Mouse (Mus musculus) right cerebral cortex, postnatal 4 days (tissue): ENCODE measurements around the gene Fkbp10.

Source experiments
- DNase-seq: peaks from one replicate; pipeline ENCODE4 v3.0.0-alpha.2; 2022

Gene Fkbp10

DNA sequence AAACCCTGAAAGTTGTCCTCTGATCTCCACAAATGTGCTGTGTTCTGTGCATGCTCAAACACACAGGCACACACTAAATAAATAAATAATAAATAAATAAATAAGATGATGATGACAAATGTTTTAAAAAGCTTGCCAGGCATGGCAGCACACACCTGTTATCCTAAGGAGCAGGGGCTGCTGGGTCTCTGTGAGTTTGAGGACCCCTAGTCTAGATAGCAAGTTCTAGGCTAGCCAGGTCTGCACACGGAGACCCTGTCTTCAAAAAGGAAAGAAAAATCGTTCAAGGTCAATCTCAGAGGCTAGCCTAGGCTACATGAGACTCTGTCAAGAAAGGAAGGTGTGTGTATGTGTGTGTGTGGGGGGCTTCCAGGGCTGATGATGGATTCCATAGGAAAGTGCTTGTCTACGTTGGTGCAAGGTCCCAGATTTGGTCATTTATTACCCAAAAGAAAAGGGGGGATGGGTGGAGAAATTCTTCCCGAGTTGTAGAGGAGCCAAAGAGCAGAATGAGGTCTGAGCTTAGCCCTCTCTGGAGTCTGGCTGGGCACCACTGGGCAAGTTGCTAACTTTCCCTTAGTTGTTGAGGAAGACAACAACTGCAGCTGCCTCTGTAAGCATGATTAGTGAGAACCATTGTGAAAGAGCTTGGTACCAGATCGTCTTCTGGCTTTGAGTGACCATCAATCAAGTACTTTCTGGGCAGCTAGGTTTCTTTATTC lies 21.0 kb upstream of the Fkbp10 start:
- no peak for DNase-seq

DNA sequence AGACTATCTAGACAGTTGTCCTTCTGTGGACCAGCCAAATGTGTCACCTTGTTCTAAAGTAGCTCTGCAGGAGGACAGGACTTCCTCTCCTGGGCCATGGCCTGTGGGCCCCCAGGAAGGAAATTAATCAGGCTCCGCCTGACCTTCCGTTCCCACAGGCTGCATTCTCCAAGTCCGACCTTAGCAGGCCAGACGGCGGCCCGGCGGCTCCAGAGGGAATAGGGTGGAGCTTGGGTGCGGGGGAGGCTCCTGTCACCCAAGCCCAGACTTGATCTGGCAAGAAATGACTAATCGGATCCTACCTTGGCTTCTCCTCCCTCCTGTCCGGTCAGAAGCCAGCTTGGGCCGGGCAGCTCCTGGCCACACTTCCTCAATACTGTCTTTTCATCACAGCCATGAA lies 20.3 kb upstream of the Fkbp10 start:
- no peak for DNase-seq

DNA sequence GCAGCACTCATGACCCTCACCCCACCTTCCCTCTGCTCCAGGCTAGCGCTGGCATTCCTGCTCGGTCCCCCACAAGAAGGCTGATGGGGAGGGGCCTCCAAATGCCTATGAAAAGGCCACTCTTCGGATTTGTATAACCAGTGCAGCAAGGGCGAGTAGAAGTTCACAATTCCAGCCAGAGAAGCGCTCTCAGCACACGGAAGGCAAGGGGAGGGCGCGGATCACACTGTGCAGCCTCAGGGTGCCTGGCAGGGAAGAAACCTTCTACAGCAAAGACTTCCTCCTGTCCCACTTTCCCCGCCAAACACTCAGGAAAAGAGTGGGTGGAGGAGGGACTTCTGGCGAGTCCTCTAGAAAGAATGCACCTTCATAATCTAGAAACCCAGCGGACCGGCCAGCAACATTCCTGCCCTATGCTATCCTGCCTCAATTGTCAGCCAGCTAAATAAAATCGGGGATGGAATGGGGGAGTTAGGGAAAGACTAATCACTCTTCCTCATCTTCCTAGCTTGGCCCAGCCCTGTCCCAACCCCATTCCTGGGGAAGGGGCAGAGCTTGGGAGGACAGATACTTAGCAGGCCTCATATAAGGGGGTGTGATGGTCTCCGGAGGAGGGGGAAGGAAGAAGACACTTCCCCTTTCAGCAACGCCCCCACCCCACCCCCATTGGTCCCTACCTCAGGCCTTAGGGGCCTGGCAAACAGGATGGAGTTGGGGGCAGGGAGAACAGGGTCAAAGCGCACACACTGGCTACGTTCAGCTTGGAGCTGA lies 19.5 kb upstream of the Fkbp10 start:
- DNase-seq = no peak

DNA sequence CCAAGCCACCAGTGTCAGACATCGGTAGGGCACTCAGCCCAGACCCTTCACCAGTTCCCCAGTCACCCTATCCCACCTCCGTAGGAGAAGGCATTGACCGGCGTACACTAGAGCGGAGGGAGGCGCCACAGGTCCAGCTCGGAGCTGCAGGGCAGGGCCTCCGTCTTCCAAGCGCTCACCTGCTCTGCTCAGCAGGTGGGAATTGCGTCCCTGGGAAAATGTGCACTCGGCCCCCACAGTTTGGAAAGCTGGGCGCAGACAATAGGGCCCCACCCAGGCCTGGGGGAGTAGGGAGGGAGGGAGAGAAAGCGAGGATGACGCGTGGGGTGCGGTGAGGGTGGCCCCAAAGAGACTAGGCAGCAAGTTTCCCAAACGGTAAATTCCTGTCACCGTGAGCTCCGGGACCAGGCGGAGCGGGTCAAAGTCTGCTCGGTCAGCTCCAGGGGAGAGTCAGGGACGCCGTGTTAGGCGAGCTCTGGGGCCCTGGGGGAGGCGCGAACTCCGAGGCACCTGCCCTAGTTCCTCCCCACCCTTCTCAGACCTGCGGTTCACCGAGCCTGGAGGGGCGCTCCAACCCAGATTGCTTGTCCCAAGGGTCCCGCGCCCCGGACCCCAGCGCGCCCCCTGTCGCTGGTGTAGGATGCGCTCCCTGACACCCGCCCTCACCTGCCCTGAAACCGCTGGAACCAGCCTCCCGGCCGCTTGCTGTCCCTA lies 18.5 kb upstream of the Fkbp10 start:
- no peak for DNase-seq

DNA sequence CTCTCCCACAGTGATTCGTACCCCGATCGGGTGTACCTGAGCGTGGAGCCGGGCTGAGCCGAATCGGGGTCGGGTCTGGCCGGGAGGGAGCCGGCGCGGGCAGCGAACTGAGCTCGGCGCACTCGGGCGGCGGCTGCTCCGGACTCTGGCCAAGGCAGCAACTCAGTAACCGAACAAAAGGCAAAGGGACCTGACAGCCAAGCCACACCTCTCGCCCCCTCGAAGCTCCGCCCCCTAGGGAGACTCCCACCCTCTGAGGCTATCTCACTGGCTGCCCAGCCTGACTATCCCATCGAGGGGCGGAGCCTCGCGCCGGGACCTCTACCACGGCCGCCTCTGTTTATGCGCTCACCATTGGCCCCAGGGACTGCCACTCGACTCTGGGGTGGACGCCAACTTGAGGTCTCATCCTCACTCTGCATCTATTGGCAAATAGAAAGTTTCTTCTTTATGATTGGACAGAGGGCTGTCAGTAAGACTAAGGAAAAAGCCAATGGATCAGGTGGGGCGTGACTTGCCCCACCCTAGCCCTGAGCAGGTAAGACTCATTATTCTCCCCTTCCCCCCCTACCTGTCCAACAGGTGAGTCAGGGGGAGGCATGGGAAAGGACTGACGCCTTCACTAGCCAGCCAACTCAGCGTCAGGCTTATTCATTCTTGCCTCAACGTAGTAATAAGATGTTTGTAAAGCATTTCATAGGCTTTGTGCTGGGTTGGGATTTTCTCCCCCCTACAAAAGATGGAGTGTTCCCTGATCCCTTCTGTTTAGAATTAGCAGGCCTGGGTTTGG lies 17.7 kb upstream of the Fkbp10 start, which contains the start of gene Jup:
TSS of gene Jup (minus strand) at position 164 of the 790 bp plus-strand sequence.
- peak; percentile 99 for DNase-seq

- DNase-seq = no peak
These were observed 17.0 kb upstream of the Fkbp10 start for GRCm38 (mm10) chr11:100398517-100398916.

DNA sequence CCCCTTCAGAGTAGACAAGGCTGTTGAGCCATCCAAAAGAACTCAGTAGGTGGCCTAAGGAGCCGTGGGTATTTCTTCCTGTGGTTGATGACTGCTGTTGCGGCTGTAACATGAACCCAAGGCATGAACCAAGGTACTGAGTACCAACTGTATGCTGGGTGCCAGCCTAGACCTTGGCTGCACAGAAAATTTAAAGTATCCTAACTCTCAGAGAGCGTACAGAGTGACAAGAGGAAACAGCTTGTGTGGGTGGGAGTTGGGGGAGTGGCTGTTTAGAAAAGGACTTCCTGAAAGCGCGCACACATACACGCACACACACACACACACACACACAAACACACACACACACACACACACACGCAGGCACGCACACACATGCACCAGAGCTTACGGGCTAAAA lies 16.2 kb upstream of the Fkbp10 start:
- no peak for DNase-seq

DNA sequence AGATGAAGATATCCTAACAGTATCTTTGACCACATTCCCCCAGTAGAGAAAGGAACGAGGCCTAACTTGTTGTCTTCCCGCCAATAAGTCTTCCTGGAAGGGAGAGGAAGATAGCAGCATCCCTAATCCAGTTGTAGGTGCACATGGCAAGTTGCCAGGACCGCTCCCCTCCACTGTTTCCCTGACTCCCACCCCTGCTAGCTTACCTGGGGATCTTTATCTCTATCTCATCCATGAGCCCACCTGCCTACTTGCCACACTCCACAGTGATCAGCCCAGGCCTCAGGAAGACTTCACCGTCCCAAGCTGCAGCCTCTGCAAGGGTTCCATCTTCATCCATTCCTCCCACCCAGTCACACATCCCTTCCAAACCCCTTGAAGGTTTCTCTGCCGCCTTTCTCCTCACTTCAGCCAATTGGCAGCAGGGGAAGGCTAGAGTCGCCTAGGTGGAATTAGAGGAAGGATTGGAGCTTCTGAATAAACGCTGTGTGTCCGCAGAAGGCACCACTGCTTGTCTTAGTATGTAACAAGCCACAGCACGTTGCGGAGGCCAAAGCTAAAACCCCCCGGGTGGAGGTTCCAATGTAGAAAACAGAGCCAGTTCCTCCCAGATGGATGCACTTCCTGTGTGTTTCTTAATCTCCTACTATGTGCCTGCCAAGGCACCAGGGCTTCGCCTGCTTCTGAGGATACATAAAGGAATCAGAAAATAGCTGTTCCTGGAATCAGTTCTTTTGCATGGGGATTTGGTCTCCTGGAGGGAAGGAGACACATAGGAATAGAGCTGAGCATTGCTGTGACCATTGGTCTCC lies 15.6 kb upstream of the Fkbp10 start:
- no peak for DNase-seq

DNA sequence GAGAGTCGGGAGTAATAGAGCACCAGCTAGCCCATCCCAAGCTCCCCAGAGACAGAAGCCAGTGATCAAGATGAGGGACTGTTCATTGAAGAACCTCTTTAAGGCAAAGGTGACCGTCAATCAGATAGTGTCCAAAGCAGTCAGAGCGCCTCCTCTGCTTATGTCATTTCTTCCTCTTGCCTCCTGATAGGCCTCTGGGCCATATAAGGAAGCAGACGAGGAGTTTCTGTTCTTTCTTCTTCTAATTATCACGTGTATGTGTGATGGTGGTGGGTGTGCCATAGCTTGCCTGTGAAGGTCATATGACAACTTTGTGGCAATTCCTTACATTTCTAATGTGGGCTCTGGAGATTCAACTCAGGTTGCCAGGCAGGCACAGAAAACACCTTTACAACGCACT lies 14.7 kb upstream of the Fkbp10 start:
- no peak for DNase-seq

GRCm38 (mm10) chr11:100402240-100402639 lies 13.3 kb upstream of the Fkbp10 start:
- DNase-seq = no peak

- DNase-seq = no peak
These were observed 12.8 kb upstream of the Fkbp10 start for GRCm38 (mm10) chr11:100402682-100403081.

GRCm38 (mm10) chr11:100403445-100404134 lies 11.9 kb upstream of the Fkbp10 start:
- no peak for DNase-seq

- no peak for DNase-seq
These were observed 10.9 kb upstream of the Fkbp10 start for GRCm38 (mm10) chr11:100404456-100405074.

DNA sequence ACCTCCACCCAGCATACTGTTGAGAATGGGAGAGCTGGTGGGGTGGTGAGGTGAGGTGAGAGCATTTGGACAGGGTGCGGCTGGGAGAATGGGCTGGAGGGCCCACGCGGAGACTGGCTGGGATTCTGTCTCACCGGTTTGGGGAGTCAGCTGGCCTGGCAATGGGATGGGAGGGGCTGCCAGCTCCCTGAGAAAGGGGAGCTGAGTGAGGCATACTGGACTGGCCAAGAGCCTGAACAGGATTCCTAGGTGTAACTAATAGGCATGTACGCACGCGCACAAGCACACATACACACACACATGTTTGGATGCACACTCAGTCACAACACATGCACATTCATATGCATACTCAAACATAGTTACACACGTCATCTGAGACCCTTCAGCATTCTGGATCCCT lies 9.2 kb upstream of the Fkbp10 start:
- DNase-seq = no peak

GRCm38 (mm10) chr11:100406995-100407705 lies 8.3 kb upstream of the Fkbp10 start:
- DNase-seq = no peak

- peak; percentile 69 for DNase-seq
These were observed 7.2 kb upstream of the Fkbp10 start for GRCm38 (mm10) chr11:100408076-100408834.

DNA sequence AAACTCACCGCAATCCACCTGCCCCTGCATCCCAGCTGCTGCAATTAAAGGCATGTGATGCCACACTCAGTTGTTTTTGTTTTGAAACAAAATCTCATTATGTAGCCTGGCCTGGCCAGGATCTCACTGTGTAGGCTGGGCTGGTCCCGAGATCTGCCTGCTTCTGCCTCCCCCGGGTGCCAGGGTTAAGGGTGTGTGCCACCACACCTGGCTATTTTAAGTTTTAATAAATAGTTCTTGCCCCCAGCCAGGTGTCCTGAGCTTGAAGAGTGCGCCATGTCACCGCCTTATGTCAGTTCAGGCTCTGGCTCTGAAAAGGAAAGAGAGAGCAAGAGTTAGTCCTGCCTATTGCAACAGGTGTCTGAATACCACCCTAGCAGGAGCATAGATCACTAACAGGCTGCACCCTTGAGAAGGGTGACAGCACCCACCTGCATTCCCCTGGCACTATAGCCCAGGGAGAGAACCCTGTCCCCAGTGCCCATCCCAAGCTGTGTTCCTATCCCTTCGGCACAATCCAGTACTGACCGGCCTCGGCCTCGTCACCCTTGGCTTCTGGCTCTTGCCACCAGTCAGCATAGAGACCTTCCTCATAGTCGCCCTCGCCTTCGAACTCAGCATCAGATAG lies 6.5 kb upstream of the Fkbp10 start:
- DNase-seq = no peak

GRCm38 (mm10) chr11:100409686-100410085 lies 5.8 kb upstream of the Fkbp10 start:
- no peak for DNase-seq

DNA sequence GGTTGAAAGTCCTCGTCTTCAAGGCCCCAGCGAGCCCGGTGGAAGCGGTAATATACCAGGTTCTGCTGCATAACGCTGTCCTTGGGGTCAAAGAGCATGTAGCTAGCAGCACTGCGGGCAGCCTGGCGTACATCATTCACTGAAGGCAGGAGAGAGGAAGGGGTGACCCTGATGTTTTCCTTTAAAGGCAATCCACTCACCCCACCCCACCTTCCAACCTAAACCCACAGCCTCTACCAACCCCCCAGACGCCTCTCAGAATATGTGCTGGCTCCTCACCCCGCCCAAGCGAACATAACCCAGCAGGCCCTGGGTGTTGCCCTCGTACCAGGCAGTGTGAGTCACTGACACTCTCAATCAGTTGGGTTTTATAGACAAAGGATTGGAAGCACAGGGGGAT lies 3.8 kb upstream of the Fkbp10 start:
- DNase-seq = no peak
